Mouse (Mus musculus) liver, adult 2 months (tissue): ENCODE data around the gene Dgkg. TPM values are rescaled to one million over a fixed set of nuclear protein-coding genes. Genes with fewer than 3 reads are reported as not detected.

Source experiments
- DNase-seq: peaks from one replicate; pipeline ENCODE4 v3.0.0-alpha.2; 2011; ENCODE audit warnings: low read depth, low spot score; ENCODE audit errors: extremely low read depth
- H3K27ac ChIP-seq: fragments of 200-500 bp; replicated peaks from 2 replicates; pipeline ENCODE4 v1.5.1; 2012; ENCODE audit warnings: low read depth, mild to moderate bottlenecking, control low read depth, inconsistent platforms, low read length; ENCODE audit not compliant: insufficient read depth
- H3K27me3 ChIP-seq: fragments of 200-500 bp; 2 replicates; pipeline ENCODE4 v1.6.1; 2012; ENCODE audit warnings: mild to moderate bottlenecking, moderate library complexity, low read length, inconsistent platforms; ENCODE audit not compliant: control insufficient read depth, insufficient read depth
- H3K36me3 ChIP-seq: fragments of 200-500 bp; 2 replicates; pipeline ENCODE4 v1.6.1; 2012; ENCODE audit warnings: low read length, inconsistent platforms; ENCODE audit not compliant: control insufficient read depth, insufficient read depth
- H3K4me1 ChIP-seq: fragments of 200-500 bp; 2 replicates; pipeline ENCODE4 v1.6.1; 2011; ENCODE audit warnings: low read length; ENCODE audit not compliant: control insufficient read depth, insufficient read depth
- H3K4me3 ChIP-seq: fragments of 200-500 bp; 2 replicates; pipeline ENCODE4 v1.5.1; 2011; ENCODE audit warnings: low read depth, mild to moderate bottlenecking, control low read depth, low read length, moderate library complexity; ENCODE audit not compliant: insufficient read depth
- H3K79me2 ChIP-seq: fragments of 200-500 bp; 2 replicates; pipeline ENCODE4 v1.6.1; 2012; ENCODE audit warnings: inconsistent platforms, mild to moderate bottlenecking, low read length, moderate library complexity; ENCODE audit not compliant: control insufficient read depth, insufficient read depth
- H3K9ac ChIP-seq: fragments of 200-500 bp; 2 replicates; pipeline ENCODE4 v1.6.1; 2012; ENCODE audit warnings: low read depth, mild to moderate bottlenecking, control low read depth, inconsistent platforms, low read length
- CTCF ChIP-seq: fragments of 200-500 bp; IDR thresholded peaks from 2 replicates; pipeline ENCODE4 v1.5.1; 2011; ENCODE audit warnings: low read depth, low read length, control low read depth
- POLR2A ChIP-seq: fragments of 200-500 bp; IDR thresholded peaks from 2 replicates; pipeline ENCODE4 v1.6.1; 2011; ENCODE audit warnings: low read length, control low read depth; ENCODE audit not compliant: insufficient read depth; ENCODE audit errors: extremely low read depth
- WGBS: fragments of 180-500 bp; shearing (Covaris S2); methylation state at CpG from one replicate; pipeline ENCODE4 v1.1.7; 2018; 5-methylcytosine and 5-hydroxymethylcytosine counted together
- polyA plus RNA-seq: library from polyadenylated mRNA; depleted of rRNA; stranded (reverse); fragments of >200 nt; gene quantifications from 2 replicates; pipeline ENCODE4 v1.2.3, GENCODE M21; 2012
- total RNA-seq: library from RNA; depleted of rRNA; stranded (reverse); fragments of >200 nt; gene quantifications from 2 replicates; pipeline ENCODE4 v1.2.3, GENCODE M21; 2014

Dgkg gene
- total and polyA plus RNA-seq, 2 experiments = under 0.01 to 0.02 TPM

GRCm38 (mm10) chr16:22515476-22515875 lies 141.5 kb downstream of the Dgkg start:
- Histone ChIP-seq H3K4me3 (no peak overlapping the region), H3K79me2 (no peaks in the 10 kb centered on the region), H3K9ac (no peak overlapping the region), H3K27me3 (no peaks in the 10 kb centered on the region), H3K4me1 (peaks cover 3% of the 10 kb centered on the region; the same call in 1 of the 2 replicates), H3K36me3 (no peaks in the 10 kb centered on the region), H3K27ac (no peak overlapping the region)
- TF ChIP-seq CTCF (no peak), POLR2A (no peak)
- 82% methylated on average over 5 of the region's 5 CpGs for WGBS
- DNase-seq = no peak

GRCm38 (mm10) chr16:22510861-22511637 lies 146.0 kb downstream of the Dgkg start:
- Histone ChIP-seq H3K4me1 (no peaks in the 10 kb centered on the region), H3K79me2 (no peaks in the 10 kb centered on the region), H3K27me3 (no peaks in the 10 kb centered on the region), H3K36me3 (no peaks in the 10 kb centered on the region), H3K4me3 (no peak overlapping the region), H3K9ac (no peak overlapping the region), H3K27ac (no peak overlapping the region)
- TF ChIP-seq POLR2A (no peak), CTCF (no peak)
- 26% methylated on average over 9 of the region's 9 CpGs for WGBS
- DNase-seq = peak; percentile 38

- Histone ChIP-seq H3K27ac (no peak overlapping the region), H3K27me3 (no peaks in the 10 kb centered on the region), H3K36me3 (no peaks in the 10 kb centered on the region), H3K79me2 (no peaks in the 10 kb centered on the region), H3K4me3 (no peak overlapping the region), H3K4me1 (no peaks in the 10 kb centered on the region), H3K9ac (no peak overlapping the region)
- no peak for DNase-seq
- no peak for TF ChIP-seq CTCF
- TF ChIP-seq POLR2A = no peak
- WGBS = 90% methylated on average over 5 of the region's 5 CpGs
Observed at GRCm38 (mm10) chr16:22508936-22509563, 148.0 kb downstream of the Dgkg start.

GRCm38 (mm10) chr16:22505656-22506055 lies 151.4 kb downstream of the Dgkg start:
- H3K27me3 ChIP-seq = no peaks in the 10 kb centered on the region
- DNase-seq = no peak
- H3K4me3 ChIP-seq = no peak overlapping the region
- H3K79me2 ChIP-seq = no peaks in the 10 kb centered on the region
- WGBS = 78% methylated on average over 6 of the region's 6 CpGs
- no peaks in the 10 kb centered on the region for H3K4me1 ChIP-seq
- no peaks in the 10 kb centered on the region for H3K36me3 ChIP-seq
- no peak overlapping the region for H3K9ac ChIP-seq
- TF ChIP-seq CTCF = no peak
- no peak for TF ChIP-seq POLR2A
- H3K27ac ChIP-seq = no peak overlapping the region

- no peak overlapping the region for H3K27ac ChIP-seq
- TF ChIP-seq CTCF (no peak), POLR2A (no peak)
- WGBS = 68% methylated on average over 8 of the region's 8 CpGs
- no peaks in the 10 kb centered on the region for H3K36me3 ChIP-seq
- no peak for DNase-seq
- no peak overlapping the region for H3K9ac ChIP-seq
- H3K4me1 ChIP-seq = no peaks in the 10 kb centered on the region
- H3K4me3 ChIP-seq = no peak overlapping the region
- H3K27me3 ChIP-seq = no peaks in the 10 kb centered on the region
- H3K79me2 ChIP-seq = no peaks in the 10 kb centered on the region
Observed at GRCm38 (mm10) chr16:22504851-22505250, 152.2 kb downstream of the Dgkg start.

GRCm38 (mm10) chr16:22504049-22504448 lies 153.0 kb downstream of the Dgkg start:
- Histone ChIP-seq H3K4me3 (no peak overlapping the region), H3K36me3 (no peaks in the 10 kb centered on the region), H3K4me1 (no peaks in the 10 kb centered on the region), H3K9ac (no peak overlapping the region), H3K27ac (no peak overlapping the region), H3K79me2 (no peaks in the 10 kb centered on the region), H3K27me3 (no peaks in the 10 kb centered on the region)
- TF ChIP-seq CTCF = no peak
- no peak for TF ChIP-seq POLR2A
- peak; percentile 6 for DNase-seq
- WGBS = 82% methylated on average over 5 of the region's 5 CpGs
